Mouse (Mus musculus): ENCODE measurements at regions not wholly inside any gene's neighbourhood (a gene's known extent, or its start where the extent isn't known, plus 50 kb on each side); places are given as distances from the start of the nearest gene placed in this dataset.
"Not testable (repeated sequence)": the region's sequence is repeated elsewhere in the genome, so short reads cannot be mapped to it uniquely, and the experiment has no call there.

DNA sequence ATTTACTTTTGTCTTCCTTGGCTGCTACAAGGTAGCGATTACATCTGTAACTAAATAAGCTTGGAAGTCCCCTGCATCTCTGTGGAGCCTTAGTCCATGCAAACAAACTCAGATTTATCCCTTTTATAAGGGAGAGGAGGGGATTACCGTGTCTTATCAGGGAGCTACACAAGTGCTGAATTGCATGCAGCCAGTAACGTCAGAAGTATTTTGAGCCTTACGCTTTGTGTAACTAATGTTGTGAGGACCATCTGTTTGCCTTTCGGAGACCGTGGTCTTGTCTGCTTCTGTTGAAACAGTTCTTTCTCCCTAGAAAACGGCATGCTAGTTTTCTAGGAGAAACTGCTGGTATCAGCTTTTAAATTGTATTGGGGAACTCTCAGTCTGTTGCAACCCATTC, 58.0 kb upstream of the Dmrta1 start:
- no peak for DNase-seq (ENCODE audit: low spot score)

DNA sequence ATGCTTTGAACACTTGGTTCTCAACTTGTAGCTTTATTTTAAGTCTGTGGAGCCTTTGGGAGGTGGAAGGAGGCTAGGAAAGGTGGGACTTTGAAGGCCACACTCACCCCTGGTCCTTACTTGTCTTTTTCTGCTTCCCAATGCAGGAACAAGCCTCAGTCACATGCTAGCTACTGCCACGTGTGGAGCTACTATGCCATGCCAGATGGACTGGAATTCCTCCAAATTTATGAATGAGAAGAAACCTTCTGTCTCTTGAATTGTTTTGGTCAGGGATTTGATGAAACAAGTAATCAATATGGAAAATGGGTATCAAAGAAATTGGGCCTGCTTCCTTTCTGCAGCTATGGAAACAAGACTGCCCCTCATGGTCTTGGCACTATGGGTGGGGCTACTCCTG, 74.5 kb upstream of the Dmrta1 start:
- no peak for DNase-seq (ENCODE audit: low spot score)

DNA sequence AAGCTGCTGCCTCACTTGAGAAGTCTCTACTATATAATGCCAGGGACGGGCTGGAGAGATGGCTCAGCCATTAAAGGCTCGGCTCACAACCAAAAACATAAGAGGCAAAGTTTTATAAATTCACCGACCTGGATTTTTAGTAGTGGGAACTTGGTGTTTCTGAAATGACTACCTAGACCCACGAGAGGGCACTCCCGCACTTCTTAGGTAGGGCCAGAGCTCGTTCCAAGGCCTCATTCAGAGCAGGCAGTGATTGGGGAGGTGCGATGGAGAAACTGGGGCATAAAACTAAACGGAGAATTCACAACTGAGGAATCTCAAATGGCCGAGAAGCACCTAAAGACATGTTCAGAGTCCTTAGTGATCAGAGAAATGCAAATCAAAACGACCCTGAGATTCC, 103.7 kb upstream of the Dmrta1 start:
- peak; percentile 77 for DNase-seq (ENCODE audit: low spot score)

DNA sequence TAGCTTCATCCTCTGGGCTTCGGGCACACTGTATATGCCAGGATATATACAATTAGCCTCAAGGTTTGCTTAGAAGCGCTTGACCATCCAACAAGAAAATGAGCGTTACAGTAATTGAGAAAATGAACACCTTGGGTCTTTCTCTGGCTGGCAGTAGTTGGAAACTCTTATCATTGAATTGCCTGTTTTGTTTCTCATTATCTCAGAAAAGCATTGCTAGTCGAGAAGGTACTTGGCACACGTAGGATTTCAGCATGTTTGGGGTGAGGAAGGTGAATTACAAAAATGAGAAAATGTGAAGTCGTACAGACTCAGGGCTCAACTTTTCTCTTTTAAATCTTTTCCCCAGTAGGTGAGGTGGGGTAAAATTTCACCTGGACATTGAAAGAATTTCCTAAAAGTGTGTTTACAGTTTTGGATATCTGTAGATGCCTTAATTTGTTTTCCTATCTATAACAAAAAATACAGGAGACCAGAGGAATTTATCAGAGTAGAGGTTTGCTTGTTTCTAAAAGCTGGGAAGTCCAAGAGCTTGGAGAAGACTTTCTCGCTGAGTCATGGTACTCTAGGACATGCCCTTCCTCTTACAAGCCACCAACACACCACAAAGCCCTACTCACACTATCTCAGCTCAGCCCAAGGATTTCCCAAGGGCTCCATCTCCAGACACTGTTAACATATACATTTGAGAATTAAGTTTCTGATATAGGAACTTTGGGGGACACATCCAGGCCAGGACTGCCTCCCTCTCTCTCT, 124.3 kb upstream of the Dmrta1 start:
- DNase-seq (ENCODE audit: low spot score): no peak

DNA sequence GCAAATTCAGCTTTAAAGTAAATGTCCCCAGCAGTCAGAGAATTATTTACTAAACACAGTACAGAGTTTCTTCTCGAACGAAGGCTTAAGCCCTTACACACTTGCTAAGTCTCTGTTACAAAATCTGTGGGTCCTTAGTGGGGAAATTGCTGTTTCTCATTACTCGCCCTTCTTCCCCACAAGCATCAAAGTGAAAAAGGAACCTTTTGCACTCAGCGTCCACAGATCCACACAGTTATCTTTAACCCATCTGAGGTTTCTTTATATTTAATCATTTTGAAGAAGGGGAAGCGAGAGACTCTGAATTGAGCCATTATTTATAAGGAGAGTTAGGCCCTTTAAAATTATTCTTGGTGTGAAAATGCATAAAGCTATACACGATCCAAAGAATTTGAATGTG, 126.7 kb upstream of the Dmrta1 start:
- no peak for DNase-seq (ENCODE audit: low spot score)

DNA sequence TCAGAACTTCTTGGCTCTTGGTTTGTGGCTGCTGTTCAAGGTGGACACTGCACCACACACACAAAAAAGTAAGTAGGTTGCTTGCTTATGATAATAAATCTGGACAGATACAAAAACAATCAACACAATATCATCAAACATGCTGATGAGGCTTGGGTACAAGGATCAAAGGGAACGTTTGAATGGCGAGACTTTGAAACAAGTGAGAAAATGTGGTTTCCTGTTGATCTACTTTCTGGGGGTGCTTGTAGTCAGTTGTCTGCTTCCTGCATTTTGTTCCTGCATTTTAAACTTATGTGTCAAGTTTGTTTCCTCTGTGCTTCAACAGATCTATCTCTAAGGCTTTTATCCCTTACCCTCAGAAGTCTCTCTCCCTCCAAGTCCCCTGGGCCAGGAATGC, 128.7 kb upstream of the Dmrta1 start:
- no peak for DNase-seq (ENCODE audit: low spot score)

DNA sequence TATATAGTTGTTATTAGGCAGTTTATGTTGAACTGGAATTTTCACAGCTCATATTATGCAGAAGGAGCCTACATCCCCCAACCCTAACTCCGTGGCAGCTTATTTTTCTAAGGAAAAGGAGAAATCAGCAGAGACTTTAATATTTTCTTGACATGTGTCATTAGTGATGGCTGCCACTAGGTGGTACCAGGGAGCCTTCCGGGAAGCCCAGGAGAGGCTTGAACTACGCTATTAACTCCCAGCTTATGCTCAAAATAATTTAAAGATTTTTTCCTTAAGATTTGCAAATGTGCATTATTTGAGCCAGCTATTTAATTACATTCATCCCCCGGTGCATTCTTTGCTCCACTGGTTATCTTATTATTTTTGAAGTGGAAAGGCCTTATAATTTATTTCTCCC, 146.8 kb upstream of the Dmrta1 start:
- DNase-seq (ENCODE audit: low spot score): peak; percentile 70

DNA sequence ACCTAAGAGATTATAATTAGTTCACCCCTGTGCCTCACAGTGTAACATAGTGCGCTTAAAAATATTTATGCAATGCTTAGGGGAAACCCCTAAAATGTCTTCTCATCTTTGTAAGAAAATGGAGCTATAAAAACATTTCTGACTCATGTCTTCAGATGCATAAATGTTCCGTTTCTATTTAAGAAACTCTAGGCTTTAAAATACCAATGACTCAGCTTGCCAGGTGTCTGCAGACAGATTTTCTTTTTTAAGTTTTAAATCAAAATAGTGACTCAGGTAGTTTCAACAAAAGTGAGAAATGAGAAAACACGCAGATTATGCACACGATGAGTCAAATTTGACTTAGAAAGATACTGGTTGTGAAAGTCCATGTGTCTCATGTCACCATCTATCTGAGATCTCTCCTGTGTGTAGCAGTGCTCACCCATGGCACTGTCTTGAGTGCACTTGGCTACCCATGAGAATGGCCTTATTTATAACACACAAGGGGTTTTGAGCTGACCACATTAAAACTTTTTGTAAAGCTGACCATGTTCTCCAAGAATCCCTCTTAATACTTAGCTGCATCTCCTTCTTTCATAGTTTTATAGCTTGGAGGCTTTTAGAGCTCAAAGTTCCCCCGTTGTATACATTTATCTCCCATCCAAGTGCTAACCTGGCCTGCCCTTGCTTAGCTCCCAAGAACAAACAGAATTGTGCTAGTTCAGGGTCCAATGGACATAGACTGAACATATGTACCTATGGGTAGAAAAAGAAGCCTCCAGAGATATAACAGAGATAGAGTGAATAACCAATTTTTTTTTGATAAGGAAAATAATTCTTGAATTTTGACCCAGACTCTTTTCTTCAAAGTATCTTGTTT, 149.0 kb upstream of the Dmrta1 start:
- no peak for DNase-seq (ENCODE audit: low spot score)

DNA sequence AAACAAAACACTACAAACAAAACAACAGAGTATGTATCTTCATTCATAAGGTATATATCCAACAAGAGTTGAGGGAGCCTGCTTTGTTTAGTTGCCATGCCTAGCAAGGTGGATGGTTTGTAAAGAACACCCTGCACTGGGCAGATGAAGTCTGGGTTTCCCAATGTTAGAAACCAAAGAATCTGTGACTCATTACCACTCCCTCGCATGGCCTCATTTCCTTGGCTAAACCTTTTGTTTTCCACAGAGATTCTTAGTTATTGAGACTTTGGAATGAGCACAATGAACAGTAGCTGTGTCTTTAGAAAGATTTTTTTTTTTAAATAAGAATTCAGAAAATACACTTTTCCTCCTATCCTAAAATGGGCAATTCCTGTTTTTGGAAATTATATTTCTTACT, 151.3 kb upstream of the Dmrta1 start:
- no peak for DNase-seq (ENCODE audit: low spot score)

DNA sequence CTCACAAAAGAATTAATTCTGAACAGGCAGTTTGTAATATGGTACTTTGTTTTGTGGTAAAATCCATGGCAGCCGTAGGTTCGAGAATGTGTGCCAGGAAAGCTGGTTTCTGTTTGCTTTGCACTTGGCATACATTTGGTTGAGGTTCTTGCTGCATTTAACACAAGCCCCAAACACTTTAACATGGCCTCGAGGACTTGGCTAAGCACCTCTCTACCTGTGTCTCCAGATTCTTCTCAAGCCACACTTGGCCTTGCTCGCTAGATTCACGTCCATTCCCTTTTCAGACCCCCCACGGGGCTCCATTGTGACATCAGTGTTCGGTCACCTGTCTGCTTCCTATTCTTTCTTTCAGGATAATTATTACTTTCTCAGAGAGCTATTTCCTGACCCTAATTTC, 151.9 kb upstream of the Dmrta1 start:
- no peak for DNase-seq (ENCODE audit: low spot score)

DNA sequence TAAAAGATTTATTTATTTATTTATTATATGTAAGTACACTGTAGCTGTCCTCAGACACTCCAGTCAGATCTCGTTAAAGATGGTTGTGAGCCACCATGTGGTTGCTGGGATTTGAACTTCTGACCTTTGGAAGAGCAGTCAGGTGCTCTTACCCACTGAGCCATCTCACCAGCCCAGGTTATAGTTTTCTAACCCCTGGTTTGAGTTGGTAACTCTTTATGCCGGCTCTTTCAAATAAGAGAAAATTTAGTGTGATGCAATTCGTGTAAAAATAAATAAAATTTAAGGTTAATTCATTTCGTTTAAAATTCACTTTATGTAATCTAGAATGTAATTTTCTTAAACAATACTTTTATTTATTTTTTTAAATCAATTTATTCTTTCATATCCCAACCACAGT, 153.7 kb upstream of the Dmrta1 start:
- not testable (repeated sequence) for DNase-seq (ENCODE audit: low spot score)

DNA sequence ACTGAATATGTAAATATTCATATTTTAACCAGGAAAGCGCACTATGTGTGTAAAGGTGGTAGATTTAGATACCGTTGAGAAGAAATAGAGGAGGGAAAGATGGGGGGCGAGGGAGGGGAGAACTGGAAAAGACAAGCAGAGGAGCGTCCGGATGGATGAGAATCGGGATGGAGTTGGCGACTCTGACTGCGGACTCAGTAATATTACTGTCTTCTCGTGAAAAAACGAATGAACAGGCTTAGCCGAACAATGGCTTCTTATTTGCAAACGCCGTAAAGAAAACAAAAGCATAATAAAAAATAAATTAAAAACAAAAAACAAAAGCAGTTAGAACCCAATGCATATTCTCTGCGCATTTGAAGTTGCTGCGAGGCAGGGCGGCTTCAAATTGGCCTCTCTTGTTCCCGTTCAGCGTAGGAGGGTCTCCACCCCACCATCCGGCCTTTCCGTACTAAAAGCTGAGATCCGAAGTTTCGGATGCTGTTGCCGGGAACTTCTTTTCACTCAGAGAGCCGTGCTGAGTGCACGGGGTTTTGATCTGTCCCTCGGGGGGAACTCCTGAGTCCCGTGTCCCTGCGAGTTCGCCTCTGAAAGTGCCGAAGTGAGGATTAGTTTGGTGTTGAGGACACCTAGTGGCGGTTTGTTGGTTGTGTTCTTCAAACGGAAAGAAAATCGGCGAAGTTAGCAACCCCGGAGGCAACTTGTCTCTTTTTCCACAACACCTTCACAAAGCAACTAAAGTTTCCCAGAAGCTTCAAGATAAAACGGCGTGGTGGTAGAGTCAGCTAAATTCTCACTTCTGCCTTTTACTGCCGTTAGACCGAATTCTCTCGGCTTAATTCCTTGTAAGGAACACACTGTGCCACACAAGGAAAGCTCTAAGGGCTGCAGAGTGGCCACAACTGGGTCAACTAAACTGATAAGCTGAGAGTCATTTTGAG, 154.7 kb upstream of the Dmrta1 start:
- DNase-seq (ENCODE audit: low spot score): peak; percentile 89

DNA sequence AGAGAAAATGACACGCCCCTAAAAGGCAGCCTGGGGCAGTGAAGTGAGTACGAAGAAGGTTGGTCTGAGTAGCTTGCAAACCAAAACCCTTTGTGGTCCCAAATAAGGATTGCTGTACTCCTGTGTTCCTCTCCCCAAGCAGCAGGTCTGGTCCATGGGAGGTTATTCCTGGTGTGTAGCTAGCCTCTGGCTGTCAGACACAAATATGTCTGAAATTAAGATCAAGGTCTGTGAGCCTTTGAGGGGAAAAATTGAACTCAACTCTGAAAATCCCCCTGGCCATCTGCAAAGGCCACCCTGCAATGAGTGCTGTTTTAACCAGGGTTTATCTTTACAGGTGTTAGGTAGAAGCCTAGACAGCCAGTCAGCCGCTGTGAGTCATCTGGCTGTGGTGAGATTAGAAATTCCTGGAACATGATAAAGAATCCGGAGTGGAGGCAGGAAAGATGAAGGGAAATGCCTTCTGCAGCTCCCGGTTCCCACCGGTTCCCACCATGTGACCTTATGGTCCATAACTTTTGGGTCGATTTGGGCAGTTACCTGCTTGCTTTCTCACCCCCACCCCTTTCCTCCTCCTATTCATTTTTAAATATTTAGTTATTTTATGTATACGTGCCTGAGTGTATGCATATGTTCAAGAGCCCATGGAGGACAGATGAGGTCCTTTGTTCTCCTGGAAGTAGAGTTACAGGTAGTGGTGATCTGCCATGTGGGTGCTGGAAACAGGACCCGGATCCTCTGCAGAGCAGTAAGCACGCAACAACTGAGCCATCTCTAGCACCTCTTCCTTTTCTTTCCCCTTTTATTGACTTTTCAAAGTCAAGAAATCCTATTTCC, 155.6 kb upstream of the Dmrta1 start:
- no peak for DNase-seq (ENCODE audit: low spot score)

DNA sequence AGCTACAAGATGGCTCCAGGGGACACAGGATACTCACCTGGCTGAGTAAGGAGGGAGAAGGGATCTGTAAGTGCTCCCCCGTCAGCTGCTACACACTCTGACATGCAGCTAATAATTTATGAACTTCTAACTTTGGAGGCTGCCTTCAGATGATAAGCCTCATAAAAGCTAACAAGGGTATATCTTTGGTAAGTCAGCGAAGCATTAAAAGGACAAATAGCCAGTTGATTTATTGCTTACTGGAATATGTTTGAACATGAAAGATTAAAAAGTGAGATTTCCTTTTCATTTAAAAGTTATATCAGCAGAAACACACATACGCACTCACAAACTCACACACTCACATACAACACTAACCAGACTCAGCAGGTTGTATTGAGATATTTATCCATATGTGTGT, 161.2 kb upstream of the Dmrta1 start:
- DNase-seq (ENCODE audit: low spot score): no peak

DNA sequence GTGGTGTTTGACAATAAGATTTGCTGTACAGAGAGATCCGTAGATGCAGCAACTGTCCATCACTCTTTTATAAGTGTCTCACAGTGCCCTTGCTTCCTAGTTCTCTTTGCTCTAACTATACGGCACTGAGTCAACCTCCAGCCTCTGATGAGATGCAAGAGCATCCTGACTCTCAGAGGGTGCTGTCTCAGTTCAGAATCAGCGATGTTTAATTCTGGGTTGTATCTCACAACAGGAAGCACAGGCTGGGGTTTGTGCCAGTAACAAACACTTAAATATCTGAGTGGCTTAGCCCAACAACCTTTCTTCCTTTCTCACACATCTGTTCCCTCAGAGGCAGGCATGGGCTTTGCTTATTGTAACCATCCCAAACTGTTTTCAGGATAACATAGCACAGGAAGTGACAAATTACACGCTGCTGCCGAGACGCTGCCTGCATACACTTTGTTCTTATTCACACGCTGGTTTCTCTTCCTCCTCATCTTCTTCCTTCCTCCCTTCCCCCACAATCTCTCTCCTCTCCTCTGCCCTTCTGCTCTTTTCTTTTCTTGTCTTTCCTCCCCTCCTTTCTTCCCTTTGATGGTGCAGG, 163.3 kb upstream of the Dmrta1 start:
- DNase-seq (ENCODE audit: low spot score): no peak

DNA sequence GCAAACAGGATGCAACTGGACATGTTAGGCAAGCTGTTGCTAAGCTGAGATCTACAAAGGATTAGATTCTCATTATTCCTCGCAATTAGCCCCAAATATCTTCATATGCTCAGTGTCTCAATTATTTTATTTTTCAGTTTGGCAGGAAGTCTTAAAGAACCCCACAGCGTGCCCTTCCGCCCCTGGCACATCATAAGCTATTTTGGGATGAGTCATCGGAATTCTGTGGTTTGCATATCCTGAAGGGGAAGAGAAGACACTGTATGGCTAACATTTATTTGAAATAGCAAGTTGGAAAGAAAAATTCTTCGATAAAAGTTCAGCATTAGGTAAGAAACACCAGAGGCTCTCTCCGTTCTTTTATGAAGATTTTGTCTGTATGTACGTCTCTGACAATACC, 164.3 kb upstream of the Dmrta1 start:
- no peak for DNase-seq (ENCODE audit: low spot score)

DNA sequence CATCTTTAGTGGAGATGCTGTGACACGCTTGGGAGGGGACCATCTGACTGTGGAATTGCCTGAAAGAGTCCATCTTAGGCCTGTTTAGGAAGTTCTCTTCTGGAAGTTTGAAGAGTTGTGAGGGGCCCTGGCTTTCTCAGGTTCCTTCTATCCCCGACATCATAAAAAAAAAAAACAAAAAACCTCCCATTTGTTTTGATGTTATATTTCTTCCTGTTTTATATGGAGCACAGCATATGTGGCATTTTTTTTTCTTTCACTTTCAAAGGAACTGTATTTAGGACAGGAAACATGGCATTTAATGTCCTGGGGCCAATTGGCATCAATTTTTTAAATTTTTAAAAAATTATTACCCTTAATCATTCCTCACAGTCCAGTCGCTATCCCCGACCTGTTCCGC, 168.6 kb upstream of the Dmrta1 start:
- no peak for DNase-seq (ENCODE audit: low spot score)

DNA sequence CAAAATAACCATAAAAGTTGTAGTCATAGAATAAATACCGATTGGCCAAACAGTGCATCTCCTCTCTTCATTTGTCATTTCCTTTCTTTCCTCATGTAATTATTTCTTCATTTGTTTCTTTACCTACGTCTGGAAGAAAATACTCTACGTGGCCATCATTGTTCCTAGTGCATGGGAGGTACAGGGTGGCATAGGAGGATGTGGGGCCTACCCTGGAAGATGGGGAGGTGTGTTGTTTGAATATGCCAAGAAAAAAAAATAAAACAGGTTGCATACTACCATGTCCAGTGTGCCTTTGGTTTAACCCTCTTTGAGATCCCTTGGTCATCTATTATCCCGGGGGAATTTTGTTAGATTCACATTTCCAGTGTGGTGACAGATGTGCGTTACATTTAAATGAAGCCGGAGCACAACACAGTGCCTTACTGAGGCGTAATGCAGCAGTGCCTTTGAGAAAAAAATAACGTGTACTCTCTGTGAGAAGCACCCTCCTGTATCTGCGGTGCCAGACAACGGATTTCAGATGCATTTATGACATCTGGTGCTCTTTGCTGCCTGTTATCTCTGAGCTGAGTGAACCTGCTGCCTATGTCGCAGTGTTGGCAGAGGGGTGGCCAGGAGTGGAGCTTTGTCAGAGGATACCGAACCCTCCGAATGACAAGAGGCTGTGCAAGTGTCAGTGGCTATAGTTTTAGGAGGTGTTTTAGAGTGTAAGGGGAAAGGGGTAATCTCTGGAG, 169.4 kb upstream of the Dmrta1 start:
- no peak for DNase-seq (ENCODE audit: low spot score)

DNA sequence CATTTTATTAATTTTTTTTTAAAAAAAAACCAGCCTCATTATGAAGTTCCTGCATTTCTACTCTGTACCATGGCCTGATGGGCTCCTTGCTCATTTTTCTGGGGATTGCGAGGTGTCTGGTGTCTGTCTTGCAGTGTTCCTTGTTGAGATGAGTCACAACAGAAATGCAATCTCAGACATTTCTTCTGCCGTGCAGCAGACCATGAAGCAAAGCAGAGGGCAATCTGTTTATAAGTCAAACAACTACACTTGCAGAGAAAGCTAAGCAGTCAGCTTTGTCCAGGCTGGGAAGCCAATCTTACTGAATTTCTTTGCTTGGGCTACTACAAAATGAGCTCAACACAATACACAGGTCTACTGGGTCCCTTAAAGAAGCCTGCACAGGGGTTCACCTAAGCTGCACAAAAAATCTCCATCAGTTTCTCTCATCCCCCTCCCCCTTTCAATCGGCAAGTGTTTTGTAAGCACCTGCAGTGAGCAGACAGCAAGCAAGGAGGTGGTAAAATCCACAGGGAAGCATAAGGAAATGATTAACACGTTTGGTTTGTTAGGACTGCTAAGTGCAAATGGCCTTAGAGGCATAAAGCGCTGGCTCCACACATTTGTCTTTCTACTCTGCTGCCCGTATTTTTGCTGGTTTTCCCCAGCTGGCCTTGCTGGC, 171.0 kb upstream of the Dmrta1 start:
- no peak for DNase-seq (ENCODE audit: low spot score)

DNA sequence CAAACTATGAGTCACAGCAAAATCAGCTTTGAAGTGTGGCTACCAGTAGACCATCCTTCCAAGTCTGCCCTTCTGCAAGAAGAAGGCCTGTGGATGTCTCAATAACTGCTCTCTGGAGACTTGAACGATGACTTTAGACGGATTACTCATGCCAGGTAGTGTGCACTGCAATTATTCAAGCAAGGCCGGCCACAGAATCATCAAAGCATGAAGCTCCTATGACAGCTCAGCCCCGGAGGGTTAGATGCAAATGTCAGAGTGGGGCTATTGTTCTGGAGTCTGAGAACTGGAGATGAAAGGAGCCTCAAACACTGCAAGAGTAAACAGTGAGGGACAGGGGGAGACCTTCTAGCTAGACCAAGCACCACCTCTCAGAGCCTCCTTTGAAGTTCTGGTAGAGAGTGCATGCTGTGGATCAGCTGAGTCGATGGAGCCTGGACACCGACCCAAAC, 173.8 kb upstream of the Dmrta1 start:
- peak; percentile 26 for DNase-seq (ENCODE audit: low spot score)

All from retina, embryonic 14.5 days (tissue).